Mouse (Mus musculus): ENCODE data around the gene Ccdc73. TPM values are rescaled to one million over a fixed set of nuclear protein-coding genes. Genes with fewer than 3 reads are reported as not detected.
A peak's percentile ranks its signal among the peaks of the same experiment; 100 is the strongest.
"Not testable (repeated sequence)": the region's sequence is repeated elsewhere in the genome, so short reads cannot be mapped to it uniquely, and the experiment has no call there.

The Ccdc73 gene
- polyA plus RNA-seq, 1 experiment from 2014 or later: 12.6 TPM

DNA sequence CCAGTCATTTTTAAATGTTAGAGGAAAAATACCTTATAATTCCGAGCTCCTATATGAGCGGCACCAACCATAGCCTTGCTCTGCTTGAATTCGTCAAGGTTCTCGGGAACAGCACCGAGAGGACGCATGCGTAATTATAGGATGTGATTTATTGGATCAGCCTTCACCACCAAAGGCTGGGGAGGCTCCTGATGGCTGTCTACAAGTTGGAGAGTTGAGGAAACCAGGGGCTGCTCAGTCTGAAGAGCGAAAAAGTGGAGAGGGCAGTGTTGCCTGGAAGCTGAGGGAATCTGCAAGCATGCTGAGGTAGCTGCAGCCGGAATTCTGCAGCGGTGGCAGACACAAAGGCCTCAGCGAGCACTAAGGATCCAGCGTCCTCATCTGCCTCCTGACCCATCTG lies 153.7 kb downstream of the Ccdc73 start:
- Histone ChIP-seq H3K4me1 (replicated peaks; ENCODE audit: insufficient read depth, low read length) (peaks cover 7% of the 10 kb centered on the region; the same call in 1 of the 2 replicates), H3K4me3 (replicated peaks; ENCODE audit: low read depth, low read length) (no peak overlapping the region), H3K27ac (peak overlapping the region; percentile 36; the same call in 1 of the 2 replicates), H3K4me2 (ENCODE audit: low read length) (no peak overlapping the region), H3K36me3 (ENCODE audit: insufficient read depth, low read length) (no peaks in the 10 kb centered on the region), H3K9me3 (replicated peaks; ENCODE audit: low read length) (no peaks in the 10 kb centered on the region), H3K9ac (ENCODE audit: low read depth, low read length) (no peak overlapping the region), H3K27me3 (ENCODE audit: insufficient read depth, low read length) (no peaks in the 10 kb centered on the region)
- TF ChIP-seq CTCF (IDR thresholded peaks at IDR 0.05; ENCODE audit: low read depth): no peak
- no peak for ATAC-seq (replicated peaks; ENCODE audit: low FRiP score, low read depth)
- DNase-seq (ENCODE audit: low spot score): peak; percentile 20
- whole genome bisulfite sequencing: 29% methylated on average over 12 of the region's 12 CpGs

- Histone ChIP-seq H3K4me2 (ENCODE audit: low read length) (no peak overlapping the region), H3K9ac (ENCODE audit: low read depth, low read length) (no peak overlapping the region), H3K9me3 (replicated peaks; ENCODE audit: low read length) (no peaks in the 10 kb centered on the region), H3K27ac (no peak overlapping the region), H3K27me3 (ENCODE audit: insufficient read depth, low read length) (no peaks in the 10 kb centered on the region), H3K36me3 (ENCODE audit: insufficient read depth, low read length) (no peaks in the 10 kb centered on the region), H3K4me3 (replicated peaks; ENCODE audit: low read depth, low read length) (no peak overlapping the region), H3K4me1 (replicated peaks; ENCODE audit: insufficient read depth, low read length) (peaks cover 7% of the 10 kb centered on the region; the same call in 1 of the 2 replicates)
- no peak for TF ChIP-seq CTCF (IDR thresholded peaks at IDR 0.05; ENCODE audit: low read depth)
- 87% methylated on average over 2 of the region's 2 CpGs for whole genome bisulfite sequencing
- ATAC-seq (replicated peaks; ENCODE audit: low FRiP score, low read depth) (no peak), DNase-seq (ENCODE audit: low spot score) (no peak)
Observed at GRCm38 (mm10) chr2:105021836-105022235, 154.2 kb downstream of the Ccdc73 start.

DNA sequence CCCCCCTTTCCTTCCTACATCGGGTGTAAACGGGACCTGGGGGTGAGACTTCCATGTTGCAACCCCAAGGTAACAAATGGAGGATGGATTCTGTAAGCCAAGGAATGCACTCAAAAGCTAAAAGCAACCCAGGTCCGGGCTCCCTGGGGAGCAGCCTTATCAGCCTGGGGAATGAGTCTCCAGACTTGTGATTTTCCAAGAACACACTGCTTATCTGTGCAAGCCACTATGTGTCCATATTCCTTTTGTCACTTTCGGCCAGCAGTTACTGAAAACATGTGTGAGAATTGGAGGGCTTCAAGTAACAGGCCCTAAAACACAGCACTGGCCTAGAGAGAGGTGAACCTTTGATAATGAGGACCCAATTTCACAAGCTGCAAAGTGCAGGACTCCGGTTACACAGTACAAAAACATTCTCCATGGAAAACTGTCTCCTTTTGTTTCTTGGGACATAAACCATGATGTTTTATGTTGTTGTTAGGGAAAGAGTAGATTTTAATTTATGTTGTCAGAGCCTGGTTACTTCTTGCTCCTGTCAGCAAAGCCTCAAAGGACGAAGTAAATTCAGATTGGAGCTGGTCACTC lies 155.5 kb downstream of the Ccdc73 start:
- ATAC-seq (replicated peaks; ENCODE audit: low FRiP score, low read depth) (peak; percentile 44; the same call in 1 of the 2 replicates), DNase-seq (ENCODE audit: low spot score) (peak; percentile 91)
- Histone ChIP-seq H3K27me3 (ENCODE audit: insufficient read depth, low read length) (no peaks in the 10 kb centered on the region), H3K9me3 (replicated peaks; ENCODE audit: low read length) (no peaks in the 10 kb centered on the region), H3K27ac (peak overlapping the region; percentile 39), H3K4me2 (ENCODE audit: low read length) (no peak overlapping the region), H3K4me3 (replicated peaks; ENCODE audit: low read depth, low read length) (no peak overlapping the region), H3K36me3 (ENCODE audit: insufficient read depth, low read length) (no peaks in the 10 kb centered on the region), H3K9ac (ENCODE audit: low read depth, low read length) (no peak overlapping the region), H3K4me1 (replicated peaks; ENCODE audit: insufficient read depth, low read length) (0 out of 2 replicates have a peak, but pooled peaks cover 7% of the 10 kb centered on the region)
- TF ChIP-seq CTCF (IDR thresholded peaks at IDR 0.05; ENCODE audit: low read depth): no peak
- WGBS: 25% methylated on average over 6 of the region's 6 CpGs

- H3K4me2 ChIP-seq (ENCODE audit: low read length): no peak overlapping the region
- no peak for TF ChIP-seq CTCF (IDR thresholded peaks at IDR 0.05; ENCODE audit: low read depth)
- no peaks in the 10 kb centered on the region for H3K9me3 ChIP-seq (replicated peaks; ENCODE audit: low read length)
- H3K4me3 ChIP-seq (replicated peaks; ENCODE audit: low read depth, low read length): no peak overlapping the region
- 0 out of 2 replicates have a peak, but pooled peaks cover 7% of the 10 kb centered on the region for H3K4me1 ChIP-seq (replicated peaks; ENCODE audit: insufficient read depth, low read length)
- DNase-seq (ENCODE audit: low spot score): peak; percentile 80
- WGBS: 25% methylated on average over 4 of the region's 4 CpGs
- peak overlapping the region; percentile 39 for H3K27ac ChIP-seq
- peak; percentile 53 for ATAC-seq (replicated peaks; ENCODE audit: low FRiP score, low read depth)
- no peaks in the 10 kb centered on the region for H3K27me3 ChIP-seq (ENCODE audit: insufficient read depth, low read length)
- no peaks in the 10 kb centered on the region for H3K36me3 ChIP-seq (ENCODE audit: insufficient read depth, low read length)
- no peak overlapping the region for H3K9ac ChIP-seq (ENCODE audit: low read depth, low read length)
Observed at GRCm38 (mm10) chr2:105023815-105024214, 156.2 kb downstream of the Ccdc73 start.

GRCm38 (mm10) chr2:105025610-105026009 lies 158.0 kb downstream of the Ccdc73 start:
- H3K9ac ChIP-seq (ENCODE audit: low read depth, low read length); H3K4me1 ChIP-seq (replicated peaks; ENCODE audit: insufficient read depth, low read length); H3K4me2 ChIP-seq (ENCODE audit: low read length); H3K27ac ChIP-seq; H3K27me3 ChIP-seq (ENCODE audit: insufficient read depth, low read length); DNase-seq (ENCODE audit: low spot score); H3K9me3 ChIP-seq (replicated peaks; ENCODE audit: low read length); H3K4me3 ChIP-seq (replicated peaks; ENCODE audit: low read depth, low read length); ATAC-seq (replicated peaks; ENCODE audit: low FRiP score, low read depth); H3K36me3 ChIP-seq (ENCODE audit: insufficient read depth, low read length): not testable (repeated sequence)
- WGBS: 73% methylated on average over 11 of the region's 12 CpGs

- 0 out of 2 replicates have a peak, but pooled peaks have one; percentile 41 for ATAC-seq (replicated peaks; ENCODE audit: low FRiP score, low read depth)
- Histone ChIP-seq H3K36me3 (ENCODE audit: insufficient read depth, low read length) (no peaks in the 10 kb centered on the region), H3K9me3 (replicated peaks; ENCODE audit: low read length) (no peaks in the 10 kb centered on the region), H3K27ac (peak overlapping the region; percentile 57), H3K4me2 (ENCODE audit: low read length) (no peak overlapping the region; the same call in 1 of the 2 replicates), H3K4me1 (replicated peaks; ENCODE audit: insufficient read depth, low read length) (no peaks in the 10 kb centered on the region), H3K4me3 (replicated peaks; ENCODE audit: low read depth, low read length) (no peak overlapping the region), H3K27me3 (ENCODE audit: insufficient read depth, low read length) (no peaks in the 10 kb centered on the region), H3K9ac (ENCODE audit: low read depth, low read length) (no peak overlapping the region)
- 31% methylated on average over 22 of the region's 22 CpGs for WGBS
- TF ChIP-seq CTCF (IDR thresholded peaks at IDR 0.05; ENCODE audit: low read depth): no peak
- peak; percentile 82 for DNase-seq (ENCODE audit: low spot score)
Observed at GRCm38 (mm10) chr2:105026950-105027695, 159.5 kb downstream of the Ccdc73 start.
